Mouse (Mus musculus) adipose tissue, adult 10 weeks (tissue): ENCODE results near the gene Apba2. TPM values are rescaled to one million over a fixed set of nuclear protein-coding genes. Genes with fewer than 3 reads are reported as not detected.

Source experiments
- polyA plus RNA-seq: library from polyadenylated mRNA; stranded (reverse); fragments of 350-450 nt; fragmentation: Illumina TruSeq; extraction: RNeasy Lipid Tissue Mini Kit (QIAGEN cat#74804); gene quantifications from one replicate; pipeline ENCODE4 v1.2.3, GENCODE M21; 2014; ENCODE audit warnings: low read depth, low replicate concordance

The Apba2 gene
- 0.71 TPM for polyA plus RNA-seq

GRCm38 (mm10) chr7:64501536-64502270 is at the start of gene Apba2:
Gene Apba2, plus strand, starts transcription at chr7:64501706.

Other genes starting within 250 kb of the Apba2 start
- gene Mtmr10, start 214.1 kb upstream of the Apba2 start, polyA plus RNA-seq, result 11.4 TPM
- 6.3 TPM for gene Fan1, start 127.6 kb upstream of the Apba2 start, polyA plus RNA-seq
- gene Mphosph10, start 109.4 kb upstream of the Apba2 start, polyA plus RNA-seq, result 12.9 TPM
- 82.4 TPM for gene Mcee, start 109.1 kb upstream of the Apba2 start, polyA plus RNA-seq